Mouse (Mus musculus) neural tube, embryonic 11.5 days (tissue): ENCODE data around the gene Mrps12. TPM values are rescaled to one million over a fixed set of nuclear protein-coding genes. Genes with fewer than 3 reads are reported as not detected.

ENCODE experiments used
- ATAC-seq: fragments of 200-750 bp; cut with Nextera tagmentation; 2 replicates; pipeline ENCODE4 v1.8.0; 2017; ENCODE audit warnings: moderate number of reproducible peaks, mild to moderate bottlenecking, moderate TSS enrichment, moderate library complexity; ENCODE audit not compliant: insufficient read depth, low FRiP score, low TSS enrichment
- DNase-seq: peaks from one replicate; pipeline ENCODE4 v3.0.0-alpha.2; 2015; ENCODE audit warnings: low spot score
- H3K27ac ChIP-seq: fragments of 300-500 bp; sonication (generic); 2 replicates; pipeline ENCODE4 v1.5.1; 2014; ENCODE audit warnings: low read depth, mild to moderate bottlenecking, low read length
- H3K27me3 ChIP-seq: fragments of 300-500 bp; sonication (generic); 2 replicates; pipeline ENCODE4 v1.6.1; 2014; ENCODE audit warnings: mild to moderate bottlenecking, low read length, mixed read lengths; ENCODE audit not compliant: control insufficient read depth, insufficient read depth
- H3K36me3 ChIP-seq: fragments of 300-500 bp; sonication (generic); 2 replicates; pipeline ENCODE4 v1.6.1; 2014; ENCODE audit warnings: mild to moderate bottlenecking, low read length, moderate library complexity, mixed read lengths; ENCODE audit not compliant: control insufficient read depth, insufficient read depth
- H3K4me1 ChIP-seq: fragments of 300-500 bp; sonication (generic); 2 replicates; pipeline ENCODE4 v1.6.1; 2014; ENCODE audit warnings: low read length, mixed read lengths; ENCODE audit not compliant: control insufficient read depth, insufficient read depth
- H3K4me2 ChIP-seq: fragments of 300-500 bp; sonication (generic); 2 replicates; pipeline ENCODE4 v1.6.1; 2014; ENCODE audit warnings: low read depth, mild to moderate bottlenecking, moderate library complexity
- H3K4me3 ChIP-seq: fragments of 300-500 bp; sonication (generic); 2 replicates; pipeline ENCODE4 v1.5.1; 2014; ENCODE audit warnings: low read depth, low read length
- H3K9ac ChIP-seq: fragments of 300-500 bp; sonication (generic); 2 replicates; pipeline ENCODE4 v1.6.1; 2014; ENCODE audit warnings: mild to moderate bottlenecking, low read length
- H3K9me3 ChIP-seq: fragments of 300-500 bp; sonication (generic); 2 replicates; pipeline ENCODE4 v1.6.1; 2016; ENCODE audit warnings: low read length; ENCODE audit not compliant: control insufficient read depth
- WGBS: fragments of 180-500 bp; shearing (Covaris S2); extraction: QIAGEN DNeasy Blood & Tissue Kit; methylation state at CpG from one replicate; pipeline ENCODE4 v1.1.7; 2014; 5-methylcytosine and 5-hydroxymethylcytosine counted together
- polyA plus RNA-seq: library from polyadenylated mRNA; unstranded; fragments of >200 nt; fragmentation: Nextera tagmentation; extraction: Ambion mirVana; gene quantifications from 2 replicates; pipeline ENCODE4 v1.2.1, GENCODE M21; 2014

Mrps12 gene
- polyA plus RNA-seq, 1 experiment from 2014 or later = 128 TPM

DNA sequence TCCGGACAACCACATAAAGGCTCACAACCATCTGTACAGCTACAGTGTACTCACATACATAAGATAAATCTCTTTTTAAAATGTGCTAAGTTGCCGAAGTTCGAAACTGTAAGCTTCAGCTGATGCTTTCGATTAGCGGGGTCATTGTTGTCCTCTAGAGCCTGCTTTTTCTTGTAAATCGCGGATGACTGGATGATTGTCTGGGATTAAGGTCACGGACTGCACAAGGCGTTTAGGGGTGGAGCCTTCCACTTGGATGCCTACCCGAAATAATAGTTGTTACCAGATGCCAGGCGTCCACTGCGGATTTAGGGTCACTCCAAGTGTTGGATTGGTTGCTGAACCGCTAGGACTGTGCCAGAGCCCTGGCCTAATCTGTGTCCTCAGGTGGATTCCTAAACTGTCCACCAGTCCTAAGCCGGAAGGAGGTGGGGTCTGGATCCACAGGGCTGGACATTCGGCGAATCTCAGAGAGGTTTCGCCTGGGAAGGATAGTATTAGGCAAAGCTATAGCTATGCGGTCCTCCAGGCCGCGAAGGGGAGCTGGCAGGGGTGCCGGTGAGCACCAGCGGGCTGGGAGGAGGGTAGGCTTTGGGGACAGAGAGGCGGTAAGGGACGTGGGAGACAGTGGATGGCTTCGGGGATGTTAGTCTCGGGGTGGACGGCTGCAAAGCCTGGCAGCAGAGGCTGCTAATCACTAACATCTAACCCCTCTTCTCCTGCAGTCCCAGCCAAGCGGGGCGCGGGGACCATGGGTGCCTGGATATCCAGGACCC lies 48.9 kb downstream of the Mrps12 start, which contains the start of gene Fbxo27:
TSS of gene Fbxo27 (plus strand) at position 305 of the 776 bp plus-strand sequence.
- Histone ChIP-seq H3K27me3 (no peaks in the 10 kb centered on the region), H3K9ac (peak within 1 kb of the TSS; percentile 37), H3K36me3 (no peaks in the 10 kb centered on the region), H3K4me1 (0 out of 2 replicates have a peak, but pooled peaks cover 4% of the 10 kb centered on the region), H3K4me2 (peak within 1 kb of the TSS; percentile 92), H3K27ac (no peak within 1 kb of the TSS), H3K4me3 (peak within 1 kb of the TSS; percentile 49), H3K9me3 (no peaks in the 10 kb centered on the region)
- peak; percentile 38 for DNase-seq
- ATAC-seq = peak; percentile 45; the same call in 1 of the 2 replicates
- 27% methylated on average over 30 of the region's 30 CpGs for WGBS

GRCm38 (mm10) chr7:28691075-28691474 lies 50.5 kb downstream of the Mrps12 start:
- H3K27ac ChIP-seq = no peak overlapping the region
- no peak overlapping the region for H3K9ac ChIP-seq
- H3K9me3 ChIP-seq = no peaks in the 10 kb centered on the region
- no peaks in the 10 kb centered on the region for H3K36me3 ChIP-seq
- WGBS = 74% methylated on average over 7 of the region's 7 CpGs
- no peak overlapping the region for H3K4me2 ChIP-seq
- no peak overlapping the region for H3K4me3 ChIP-seq
- ATAC-seq (no peak), DNase-seq (no peak)
- H3K27me3 ChIP-seq = no peaks in the 10 kb centered on the region
- 0 out of 2 replicates have a peak, but pooled peaks cover 4% of the 10 kb centered on the region for H3K4me1 ChIP-seq

Other genes starting within 250 kb of the Mrps12 start
- gene Ifnl2, start 231.4 kb downstream of the Mrps12 start, polyA plus RNA-seq = not detected in 2 replicates
- not detected in 2 replicates for gene Ifnl3, start 219.0 kb downstream of the Mrps12 start, polyA plus RNA-seq
- not detected in 2 replicates for gene Sycn, start 200.9 kb downstream of the Mrps12 start, polyA plus RNA-seq
- gene Nccrp1, start 194.6 kb downstream of the Mrps12 start, polyA plus RNA-seq = 0.15 TPM in 1 of 2 replicates, not detected in the other
- gene Samd4b, start 143.7 kb downstream of the Mrps12 start, polyA plus RNA-seq = 37.8 and 39.5 TPM in 2 replicates
- 31.1 and 33.9 TPM in 2 replicates for gene Pak4, start 143.6 kb downstream of the Mrps12 start, polyA plus RNA-seq
- not detected in 2 replicates for gene Acp7, start 110.5 kb downstream of the Mrps12 start, polyA plus RNA-seq
- 5.3 and 6.0 TPM in 2 replicates for gene Fbxo27, start 49.0 kb downstream of the Mrps12 start, polyA plus RNA-seq
- gene Fbxo17, start 25.0 kb downstream of the Mrps12 start, polyA plus RNA-seq = 7.3 and 7.7 TPM in 2 replicates
- 28.8 and 32.4 TPM in 2 replicates for gene Sars2, start 172 bp upstream of the Mrps12 start, polyA plus RNA-seq
- gene Ccer2, start 14.4 kb upstream of the Mrps12 start, polyA plus RNA-seq = 1.1 and 1.9 TPM in 2 replicates
- gene Sirt2, start 24.9 kb upstream of the Mrps12 start, polyA plus RNA-seq = 73.0 and 77.0 TPM in 2 replicates
- 49.7 and 57.3 TPM in 2 replicates for gene Nfkbib, start 25.7 kb upstream of the Mrps12 start, polyA plus RNA-seq
- gene Rinl, start 47.1 kb upstream of the Mrps12 start, polyA plus RNA-seq = 2.6 and 2.8 TPM in 2 replicates
- gene Hnrnpl, start 66.7 kb upstream of the Mrps12 start, polyA plus RNA-seq = 320 and 326 TPM in 2 replicates
- 88.7 and 90.9 TPM in 2 replicates for gene Ech1, start 83.4 kb upstream of the Mrps12 start, polyA plus RNA-seq
- gene Lgals4, start 92.0 kb upstream of the Mrps12 start, polyA plus RNA-seq = 1.5 and 1.8 TPM in 2 replicates
- 0.66 and 1.9 TPM in 2 replicates for gene Lgals7, start 122.0 kb upstream of the Mrps12 start, polyA plus RNA-seq
- 0.21 and 0.39 TPM in 2 replicates for gene Capn12, start 139.6 kb upstream of the Mrps12 start, polyA plus RNA-seq
- 193 and 201 TPM in 2 replicates for gene Actn4, start 220.5 kb upstream of the Mrps12 start, polyA plus RNA-seq
- 383 and 388 TPM in 2 replicates for gene Eif3k, start 240.0 kb upstream of the Mrps12 start, polyA plus RNA-seq
- gene Map4k1, start 240.2 kb upstream of the Mrps12 start, polyA plus RNA-seq = 4.6 and 6.2 TPM in 2 replicates